Mouse (Mus musculus) adipocyte (in vitro differentiated cells): ENCODE data around the gene Chst2.

ENCODE experiments used
- DNase-seq: peaks from one replicate; pipeline ENCODE4 v3.0.0-alpha.2; 2016; ENCODE audit warnings: low spot score

Chst2 gene

DNA sequence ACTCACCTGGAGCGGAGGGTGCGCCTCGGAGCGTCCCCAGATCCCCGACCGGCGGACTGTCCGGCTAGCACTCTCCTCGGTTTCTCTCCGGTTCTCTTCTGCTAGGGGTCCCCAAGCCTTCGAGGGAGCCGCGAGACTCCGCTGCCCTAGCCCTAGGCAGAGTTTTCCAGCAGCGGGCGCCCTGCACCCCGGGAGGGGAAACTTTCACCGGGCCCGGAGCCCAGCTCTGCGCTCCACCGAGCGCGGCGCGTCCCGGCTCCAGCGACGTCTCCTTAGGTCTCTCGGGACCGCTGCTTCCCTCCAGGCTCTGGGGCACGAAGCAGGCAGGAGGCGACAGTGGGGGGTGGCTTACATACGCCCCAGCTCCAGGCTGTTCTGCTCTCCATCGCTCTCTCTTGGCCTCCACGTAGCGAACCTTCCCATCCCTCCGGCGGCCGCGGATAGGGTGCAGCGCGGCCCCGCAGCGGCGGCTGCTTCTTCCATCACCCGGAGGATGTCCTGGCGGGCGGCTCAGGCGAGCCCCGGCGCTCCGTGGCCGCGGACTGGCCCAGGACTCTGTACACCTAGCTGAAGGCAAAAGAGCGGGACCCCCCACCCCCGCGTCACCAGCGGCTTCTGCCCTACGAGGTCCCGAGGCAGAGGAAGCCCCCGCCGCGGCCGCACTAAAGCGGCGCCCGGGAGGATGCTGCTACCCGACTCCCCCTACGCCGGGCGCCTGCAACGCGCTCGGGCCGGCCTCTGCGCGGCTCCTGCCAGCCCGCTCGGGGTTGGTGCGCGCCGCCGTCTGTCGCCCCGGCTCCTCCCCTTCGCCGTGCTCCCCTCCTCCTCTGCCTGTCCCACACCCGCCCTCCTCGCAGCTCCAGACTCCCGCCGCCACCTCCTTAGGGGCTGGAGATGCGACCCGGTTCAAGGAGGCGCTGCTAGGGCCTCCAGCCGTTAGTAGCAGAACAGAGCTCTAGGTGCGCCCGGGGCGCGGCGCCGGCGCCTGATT, at the start of gene Chst2:
TSS of gene Chst2 (minus strand) at position 152 of the 991 bp plus-strand sequence.
- peak; percentile 11 for DNase-seq

DNA sequence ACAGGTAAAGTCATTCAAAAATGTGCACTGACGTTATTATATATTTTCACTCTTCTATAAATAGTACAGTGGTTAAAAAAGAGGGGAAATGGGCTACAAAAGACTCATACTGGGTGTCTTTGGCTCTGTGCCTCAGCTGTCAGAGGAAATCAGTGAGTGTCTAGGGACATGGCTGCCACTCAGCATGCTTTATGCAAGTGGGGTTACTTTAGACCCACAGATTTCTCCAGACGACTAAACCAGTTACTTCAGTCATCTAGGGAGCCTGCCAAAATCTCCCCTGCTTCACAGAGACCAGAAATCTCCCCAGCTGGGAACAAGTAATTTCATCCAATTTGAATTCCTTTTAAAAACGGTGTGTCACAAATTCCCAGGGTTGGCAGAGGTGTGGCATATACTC, 45.4 kb upstream of the Chst2 start:
- DNase-seq: peak; percentile 56

DNA sequence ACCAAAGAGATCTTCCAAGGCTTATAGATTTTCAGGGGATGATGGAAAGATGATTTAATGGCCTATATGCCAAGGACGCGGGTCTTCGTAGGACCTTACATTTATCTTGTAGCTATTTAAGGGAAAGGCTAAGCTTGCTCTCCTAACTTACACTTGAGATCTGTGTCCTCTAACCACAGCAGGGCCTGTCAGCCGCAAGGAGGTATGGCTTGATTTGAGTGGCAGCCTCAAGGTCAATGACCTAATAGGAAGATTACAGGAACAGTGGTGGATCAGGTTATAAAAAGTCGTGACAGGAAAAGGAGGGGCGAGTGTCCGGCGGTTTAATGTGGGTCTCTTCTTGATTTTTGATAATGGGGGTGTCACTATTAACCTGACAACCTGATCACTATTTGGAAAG, 44.1 kb upstream of the Chst2 start:
- DNase-seq: no peak

DNA sequence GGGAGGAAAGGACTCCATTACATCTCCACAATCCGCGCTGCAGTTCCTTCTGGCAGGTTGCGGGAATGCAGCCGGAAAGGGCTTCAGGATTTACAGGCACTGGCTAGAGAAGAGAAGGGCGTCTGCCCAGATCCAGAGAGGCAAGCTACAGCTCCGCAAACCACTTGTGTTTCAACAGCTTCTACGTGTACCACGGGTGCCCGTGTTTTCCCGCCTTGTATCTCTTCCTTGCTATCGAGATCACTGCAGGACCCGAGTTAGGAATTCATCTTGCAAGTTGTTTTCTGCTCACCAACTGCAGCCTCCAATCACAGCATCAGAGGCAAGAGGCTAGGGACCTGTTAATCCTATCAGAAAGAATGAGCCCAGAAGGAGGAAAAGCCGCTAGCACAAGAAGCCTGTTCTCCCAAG, 35.8 kb upstream of the Chst2 start:
- DNase-seq: no peak

DNA sequence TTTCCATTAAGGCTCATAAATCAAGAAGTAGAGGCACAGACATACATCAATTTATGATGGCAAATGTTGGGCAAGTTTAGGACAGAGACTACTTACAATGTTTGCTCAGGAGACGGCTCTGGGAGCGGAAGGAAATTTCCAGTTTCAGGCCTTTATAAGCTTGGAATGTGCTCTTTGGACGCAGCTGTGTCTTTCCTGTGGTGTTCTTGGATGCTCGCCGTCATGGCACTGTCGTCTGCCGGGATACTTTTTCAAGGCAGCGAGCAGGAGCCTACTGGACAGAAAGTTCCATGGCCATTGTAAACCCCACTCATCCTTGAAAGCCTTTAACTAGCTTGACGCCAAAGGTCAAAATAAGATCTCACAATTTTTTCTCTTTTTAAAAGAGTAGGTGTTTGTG, 31.4 kb upstream of the Chst2 start:
- no peak for DNase-seq

DNA sequence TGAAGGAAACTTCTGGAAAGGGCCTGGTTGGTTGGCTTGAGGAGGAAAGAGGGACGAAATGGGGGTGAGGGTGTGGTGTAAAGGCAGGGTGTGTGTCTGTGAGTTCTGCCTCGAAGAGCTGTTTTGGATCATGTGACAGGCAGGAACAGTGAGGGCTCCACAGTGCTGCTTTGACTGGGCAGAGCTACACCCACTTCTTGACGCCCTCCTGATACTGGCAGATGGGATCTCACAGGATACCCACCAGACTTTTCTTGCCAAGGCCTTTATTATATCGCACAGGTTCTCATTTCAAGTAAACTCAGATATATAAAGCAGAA, 29.7 kb upstream of the Chst2 start:
- no peak for DNase-seq

DNA sequence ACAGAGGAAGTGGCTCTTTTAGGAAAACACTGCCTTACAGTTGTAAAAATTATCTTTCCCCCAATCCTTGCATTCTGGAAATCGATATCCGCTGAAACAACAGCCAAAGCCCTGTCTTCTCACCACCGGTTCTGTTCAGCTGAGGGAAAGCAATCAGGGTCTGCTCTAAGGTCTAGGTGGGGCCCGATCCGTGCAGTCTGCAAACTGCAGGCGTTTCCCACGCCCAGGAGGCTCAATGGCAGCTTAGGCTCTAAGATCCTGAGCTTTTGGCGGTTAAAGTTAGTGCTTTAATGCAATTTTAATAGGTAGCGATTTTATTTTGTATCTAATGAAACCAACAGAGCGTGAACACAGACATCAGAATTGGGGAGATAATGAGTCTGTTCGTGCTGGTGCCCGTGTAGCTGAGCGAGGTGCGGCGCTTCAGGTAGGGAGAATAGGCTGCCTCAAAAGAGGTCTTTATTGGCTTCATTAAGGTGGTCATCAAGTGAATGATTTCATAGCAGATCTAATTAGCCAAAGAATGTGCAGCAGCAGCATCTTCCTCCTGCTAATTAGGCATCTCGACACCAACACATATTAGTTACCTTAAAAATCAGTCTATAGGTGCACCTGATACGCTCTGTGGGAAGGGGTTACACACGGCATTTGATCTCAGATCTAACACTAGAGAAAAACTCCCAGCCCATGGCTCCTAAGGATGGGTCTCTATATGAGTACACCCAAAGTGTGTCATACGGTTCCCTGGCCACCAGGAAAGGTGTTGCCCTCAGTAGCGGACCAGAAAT, 29.2 kb upstream of the Chst2 start:
- DNase-seq: no peak

DNA sequence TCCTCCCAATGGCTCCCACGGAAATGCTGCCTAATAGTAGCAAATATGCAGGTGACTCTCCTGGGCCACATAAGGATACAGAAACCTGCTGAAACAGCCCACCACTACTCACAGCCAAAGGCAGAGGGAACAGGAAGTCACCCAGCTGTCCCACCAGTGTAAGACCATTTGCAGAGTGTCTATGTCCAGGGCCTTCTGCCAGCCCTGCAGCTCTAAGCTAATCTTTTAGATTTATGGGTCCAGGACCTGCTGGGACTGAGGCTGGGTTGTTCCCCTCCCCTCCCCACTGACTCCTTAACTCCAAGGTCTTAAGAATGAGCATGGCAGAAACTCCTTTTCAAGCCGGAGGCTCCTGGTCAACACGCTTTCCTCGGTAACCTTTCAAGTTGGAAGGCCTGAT, 21.8 kb upstream of the Chst2 start:
- no peak for DNase-seq

DNA sequence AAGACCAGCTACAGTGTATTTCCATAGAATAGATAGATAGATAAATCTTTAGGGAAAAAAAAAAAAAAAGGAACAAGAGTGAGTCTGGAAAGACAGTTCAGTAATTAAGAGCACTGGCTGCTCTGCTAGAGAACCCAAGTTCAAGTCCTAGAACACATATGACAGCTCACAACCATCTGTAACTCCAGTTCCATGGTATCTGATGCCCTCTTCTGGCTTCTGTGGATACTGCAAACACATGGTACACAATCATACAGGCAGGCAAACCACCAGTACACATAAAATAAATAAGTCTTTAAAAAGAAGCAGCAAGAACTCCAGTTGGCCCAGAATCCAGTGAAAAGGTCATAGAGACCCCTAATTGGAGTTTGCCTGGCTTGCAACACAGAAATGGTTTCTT, 7.4 kb upstream of the Chst2 start:
- no peak for DNase-seq

DNA sequence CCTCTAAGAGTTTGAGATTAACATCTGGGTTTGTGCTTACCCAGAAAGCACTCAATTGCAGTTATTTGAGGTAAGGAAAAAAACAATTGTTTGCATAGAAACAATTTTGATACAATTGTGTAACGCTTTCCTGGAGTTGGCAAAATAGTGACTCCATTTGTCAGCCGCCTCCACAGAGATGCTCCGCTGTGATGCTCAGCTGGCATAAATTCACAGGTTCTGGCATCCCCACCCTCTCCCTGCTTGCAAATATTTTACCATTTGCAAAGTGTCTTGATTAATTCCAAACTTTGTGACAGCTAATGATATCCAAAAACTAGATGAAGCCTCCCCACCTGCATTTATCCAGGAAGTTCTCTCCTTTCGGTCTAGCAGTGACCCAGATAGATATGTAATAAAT, 5.5 kb upstream of the Chst2 start:
- DNase-seq: no peak

DNA sequence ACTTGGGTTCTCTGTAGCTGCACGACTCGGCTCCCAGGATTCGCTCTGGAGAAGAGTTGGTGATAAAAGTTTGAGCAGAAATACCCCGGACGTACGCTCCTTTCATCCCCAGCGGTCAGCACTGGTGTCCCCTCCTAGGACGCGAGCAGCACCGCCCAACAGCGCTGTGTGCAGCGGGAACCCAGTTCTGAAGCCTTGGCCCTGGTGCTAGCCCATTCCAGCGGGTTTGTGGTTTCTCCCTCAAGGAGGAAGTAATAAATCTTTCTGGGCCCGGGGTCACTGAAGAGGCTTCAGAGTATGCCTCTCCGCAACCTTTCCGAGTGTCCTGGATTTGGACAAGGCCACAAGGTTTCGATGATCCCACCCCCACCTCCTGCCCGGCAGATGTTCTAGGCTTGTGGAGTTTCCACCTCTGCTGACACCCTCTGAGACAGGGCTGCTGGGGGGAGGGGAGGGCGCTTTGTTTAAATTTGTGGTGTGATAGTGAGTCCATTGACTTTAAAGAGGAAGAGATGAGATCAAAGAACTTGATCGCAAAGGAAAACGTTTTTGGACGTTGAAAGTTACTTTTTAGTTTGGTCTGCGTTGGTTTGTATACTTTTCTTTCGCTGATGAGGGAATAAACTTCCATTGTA, 1.2 kb upstream of the Chst2 start:
- no peak for DNase-seq

DNA sequence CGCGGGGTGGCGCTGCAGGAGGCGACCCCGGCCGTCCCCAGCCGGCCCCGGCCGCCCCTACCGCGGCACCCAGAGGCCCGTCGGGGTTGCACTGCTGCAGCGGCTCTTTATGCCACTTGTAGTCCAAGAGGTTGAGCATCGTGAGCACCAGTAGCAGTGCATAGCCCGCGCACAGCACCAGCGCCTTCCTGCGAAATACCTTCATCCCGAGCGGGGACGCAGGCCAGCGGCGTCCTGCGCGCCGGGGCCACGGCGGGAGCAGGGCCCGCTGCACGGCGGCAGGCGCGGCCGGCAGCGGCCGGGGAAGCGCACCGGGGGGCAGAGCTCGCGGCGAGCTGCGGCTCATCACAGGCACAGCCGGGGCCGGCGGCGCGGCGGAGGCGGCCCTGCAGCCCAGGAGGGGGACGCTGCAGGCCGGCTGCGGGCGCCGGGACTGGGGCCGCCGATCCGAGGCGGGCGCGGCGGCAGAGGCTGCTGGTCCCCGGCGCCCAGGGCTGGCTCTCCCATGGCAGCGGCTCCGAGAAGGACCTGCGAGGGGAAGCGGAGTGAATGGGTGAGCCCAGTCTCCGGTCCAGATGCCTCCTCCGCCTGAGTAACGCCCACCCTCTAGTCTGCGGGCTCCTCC, 464 bp downstream of the Chst2 start:
- no peak for DNase-seq

DNA sequence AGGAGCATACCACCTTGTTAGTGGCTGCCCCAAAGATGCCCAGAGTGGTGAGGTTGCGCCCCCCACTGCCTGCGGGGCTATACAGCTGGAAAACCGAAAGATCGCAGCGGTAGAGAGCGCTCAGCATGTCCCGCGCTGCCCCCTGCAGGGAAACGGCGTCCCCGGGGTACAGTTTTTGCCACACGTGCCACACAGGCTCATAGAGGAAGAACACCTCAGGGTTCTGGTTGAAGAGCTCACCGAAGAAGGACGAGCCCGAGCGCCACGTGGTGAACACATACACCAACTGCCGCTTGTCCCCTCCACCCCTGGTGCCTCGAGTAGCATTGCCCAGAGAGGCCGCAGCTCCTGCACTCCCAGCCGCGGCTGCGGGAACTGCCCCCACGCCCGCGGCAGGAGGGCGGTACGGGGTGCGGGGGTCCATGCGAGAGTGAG, 994 bp downstream of the Chst2 start:
- DNase-seq: no peak

DNA sequence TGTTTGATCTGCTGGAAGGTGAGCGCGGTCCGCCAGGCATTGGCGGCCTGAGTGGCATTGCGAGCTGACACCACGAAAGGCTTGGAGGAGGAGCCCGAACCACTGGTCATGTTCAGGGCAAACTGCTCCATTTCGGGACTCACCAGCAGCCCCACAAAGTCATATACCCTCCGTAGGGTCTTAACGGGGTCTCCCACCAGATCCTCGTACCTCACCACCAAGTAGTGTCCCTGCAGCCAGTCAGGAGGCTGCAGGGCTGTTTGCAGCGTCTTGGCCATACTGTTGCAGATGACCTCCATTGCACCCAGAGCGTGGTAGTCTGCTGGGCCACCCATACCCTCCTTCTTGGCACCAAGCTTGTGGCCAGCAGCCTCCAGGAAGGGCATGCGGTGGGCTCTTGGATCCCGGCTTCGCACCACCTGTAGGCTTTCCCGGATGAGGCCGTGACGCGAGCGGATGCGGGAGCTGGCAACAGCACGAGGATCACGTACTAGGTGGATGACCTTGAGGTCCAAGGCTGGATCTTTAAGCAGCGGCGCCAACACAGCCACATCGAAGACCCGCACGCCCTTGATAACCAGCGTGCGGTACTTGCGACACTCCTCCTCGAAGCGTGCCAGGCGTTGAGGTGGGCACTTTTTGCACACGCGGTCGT, 1.6 kb downstream of the Chst2 start:
- no peak for DNase-seq

DNA sequence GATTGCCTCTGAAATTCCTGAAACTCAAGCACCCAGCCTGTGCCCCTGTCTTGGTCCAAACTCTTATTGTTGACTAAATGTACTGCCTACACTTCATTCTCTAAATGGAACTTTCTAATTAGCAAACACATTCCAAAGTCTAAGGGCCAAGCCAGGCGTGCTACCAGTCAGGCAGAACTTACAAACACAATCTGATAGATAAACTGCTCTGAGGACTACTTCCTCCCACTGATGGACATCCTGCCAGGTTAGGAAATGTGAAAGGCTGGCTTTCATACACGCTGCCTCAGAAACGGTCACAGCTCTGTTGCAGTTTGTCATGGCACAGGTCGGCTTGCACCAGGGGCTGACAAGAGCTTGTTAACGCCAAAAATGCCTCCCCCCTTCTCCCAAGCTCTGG, 4.8 kb downstream of the Chst2 start:
- DNase-seq: no peak

DNA sequence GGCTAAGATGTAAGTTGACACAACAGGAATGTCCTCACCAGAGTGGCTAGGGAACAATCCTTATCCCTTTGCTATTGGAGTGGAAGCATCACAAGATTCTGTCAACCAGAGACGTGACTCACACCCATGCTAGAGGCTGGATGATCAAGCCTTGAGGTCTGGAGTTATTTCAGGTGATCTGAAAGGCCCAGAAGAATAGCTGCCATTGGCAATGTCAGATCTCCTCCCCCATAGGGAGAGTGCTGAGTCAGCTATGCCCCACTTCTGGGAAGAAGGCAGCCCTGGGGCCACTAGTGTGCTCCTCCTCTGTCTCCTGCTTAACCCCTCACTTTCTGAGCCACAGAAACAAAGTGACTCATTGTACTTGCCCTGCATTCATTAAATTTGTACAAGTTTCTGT, 14.5 kb downstream of the Chst2 start:
- no peak for DNase-seq

DNA sequence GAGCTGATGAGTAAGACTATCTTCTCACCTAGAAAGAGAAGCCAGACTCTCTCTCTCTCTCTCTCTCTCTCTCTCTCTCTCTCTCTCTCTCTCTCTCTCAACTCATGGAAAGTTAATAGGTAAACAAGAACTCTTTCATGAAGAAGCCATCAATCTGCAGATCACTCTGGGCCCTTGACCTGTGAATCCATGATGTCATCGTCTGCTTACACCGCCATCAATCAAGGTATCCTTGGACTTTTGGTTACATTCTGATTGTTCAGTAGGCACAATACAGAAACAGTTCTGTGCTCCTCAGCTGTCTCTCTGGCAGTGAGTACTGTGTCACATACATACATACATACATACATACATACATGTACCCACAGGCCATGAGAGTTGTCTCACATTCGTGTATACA, 16.6 kb downstream of the Chst2 start:
- no peak for DNase-seq

DNA sequence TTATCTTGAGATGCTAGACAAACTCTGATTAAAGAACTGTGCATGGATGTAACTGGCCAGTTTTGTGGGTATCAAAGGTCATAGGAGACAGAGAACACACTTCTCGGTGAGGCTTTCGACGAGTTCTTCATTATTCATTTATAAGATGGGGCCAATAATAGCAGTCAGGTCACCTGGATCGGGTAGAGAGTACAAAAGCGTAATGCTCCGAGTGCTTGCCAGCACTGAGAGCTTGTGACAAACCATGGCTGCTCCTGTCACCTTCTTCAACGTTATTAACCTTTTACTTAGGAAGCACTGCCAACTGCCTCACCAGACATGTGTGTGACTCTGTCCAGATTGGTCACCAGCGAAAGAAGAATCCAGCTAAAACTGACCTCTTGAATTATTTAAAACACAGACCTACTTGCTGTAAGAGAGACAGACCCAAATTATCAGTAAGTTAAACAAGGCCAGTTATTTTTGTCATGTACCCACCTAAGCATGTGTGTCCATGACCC, 18.6 kb downstream of the Chst2 start:
- DNase-seq: no peak

DNA sequence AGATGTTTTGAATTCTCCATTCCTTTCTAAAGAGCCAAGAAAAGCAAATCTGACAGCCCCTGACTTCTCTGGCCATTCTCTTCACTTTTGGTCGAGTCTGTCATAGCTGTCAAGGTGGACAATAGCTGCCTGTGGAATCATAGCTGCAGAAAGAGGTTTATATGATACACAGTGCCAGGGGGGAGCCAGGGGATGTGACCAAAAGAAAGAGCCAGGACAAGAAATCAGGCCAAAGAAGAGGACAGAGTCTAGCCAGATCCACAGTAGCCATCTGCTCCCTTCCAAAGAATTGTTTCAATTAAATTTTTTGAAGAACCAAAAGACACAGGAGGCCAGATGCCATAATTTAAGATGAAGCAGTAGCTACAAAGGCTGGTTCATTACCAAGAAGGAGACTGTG, 30.6 kb downstream of the Chst2 start:
- no peak for DNase-seq

DNA sequence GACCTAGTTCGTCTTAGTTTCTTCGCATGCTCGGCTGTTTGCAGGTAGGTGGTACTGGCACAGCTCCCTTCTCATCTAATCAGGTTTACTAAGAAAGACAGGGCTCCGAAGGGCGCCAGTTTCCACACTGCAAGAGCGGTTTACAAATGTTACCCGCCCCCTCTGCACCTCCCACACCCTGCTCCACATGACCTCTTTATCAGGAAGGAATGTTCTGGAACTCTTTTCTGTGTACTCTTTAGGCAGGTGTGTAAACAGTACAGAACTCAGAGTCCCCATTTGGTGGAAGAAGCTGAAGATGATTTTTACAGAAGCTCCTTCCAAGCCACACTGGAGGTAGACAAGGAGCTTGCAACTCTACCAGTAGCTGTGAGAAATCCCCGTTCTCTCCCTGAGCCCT, 31.2 kb downstream of the Chst2 start:
- DNase-seq: no peak

DNA sequence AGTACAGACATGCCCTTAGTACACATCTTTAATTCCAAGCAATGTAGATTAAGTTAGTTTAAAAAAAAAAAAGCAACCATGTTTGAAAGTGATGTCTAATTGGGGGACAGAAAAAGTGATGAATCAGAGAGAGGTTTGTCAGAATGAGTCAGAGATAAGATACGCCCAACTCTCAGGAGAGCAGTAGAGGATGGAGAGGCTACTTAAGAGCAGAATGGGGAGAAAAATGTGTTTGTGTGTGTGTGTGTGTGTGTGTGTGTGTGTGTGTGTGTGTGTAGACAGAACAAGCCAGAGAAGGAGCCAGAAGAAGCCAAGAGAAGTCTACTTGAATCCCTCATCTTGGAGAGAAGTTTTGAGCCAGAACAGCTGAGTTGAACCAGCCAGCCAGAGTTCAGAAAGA, 32.8 kb downstream of the Chst2 start:
- no peak for DNase-seq

DNA sequence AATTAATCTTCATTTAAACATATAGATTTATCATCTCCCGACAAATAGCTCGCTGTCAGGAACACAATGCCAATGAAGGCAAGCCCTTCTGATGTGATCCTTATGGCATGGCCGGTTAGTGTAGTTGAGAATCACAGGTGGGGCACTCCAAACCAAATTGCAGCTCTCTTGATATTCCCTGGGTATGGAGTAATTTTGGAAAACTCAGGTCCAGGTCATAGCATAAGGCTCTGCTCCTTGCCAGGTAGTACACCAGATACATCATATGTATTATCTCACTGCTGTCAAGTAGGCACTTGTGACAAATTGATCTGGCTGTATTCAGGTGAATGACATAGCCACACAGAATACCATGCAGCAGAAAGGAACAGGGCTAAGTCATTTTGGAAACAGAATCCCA, 40.6 kb downstream of the Chst2 start:
- no peak for DNase-seq
